Mouse (Mus musculus): ENCODE data around the gene Nthl1. TPM values are rescaled to one million over a fixed set of nuclear protein-coding genes. Genes with fewer than 3 reads are reported as not detected.
A peak's percentile ranks its signal among the peaks of the same experiment; 100 is the strongest.
"Not testable (repeated sequence)": the region's sequence is repeated elsewhere in the genome, so short reads cannot be mapped to it uniquely, and the experiment has no call there.

Nthl1 gene
- polyA plus RNA-seq, 1 experiment from 2014 or later = 24.2 TPM

DNA sequence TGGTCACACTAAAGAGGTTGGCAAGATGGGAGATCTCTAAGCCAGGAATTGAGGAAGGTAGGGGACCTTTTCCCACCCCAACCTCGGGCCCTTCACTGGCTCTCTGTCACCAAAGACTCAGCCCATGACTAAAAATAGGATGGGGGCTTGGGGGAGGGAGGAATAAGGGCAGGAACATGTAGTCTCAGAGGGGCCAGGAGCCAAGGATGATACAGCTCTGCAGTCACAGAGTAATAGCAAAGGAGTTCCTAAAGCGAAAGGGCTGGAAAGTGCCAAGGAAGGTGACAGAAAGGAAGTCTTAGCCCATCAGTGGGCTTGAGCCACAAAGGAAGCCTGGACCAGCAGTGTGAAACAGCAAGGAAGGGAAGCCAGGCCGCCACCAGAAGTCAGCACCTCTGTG, 19.4 kb downstream of the Nthl1 start:
- H3K27me3 ChIP-seq = peaks cover 13% of the 10 kb centered on the region
- no peak for ATAC-seq (ENCODE audit: insufficient number of reproducible peaks, insufficient read depth, low FRiP score, low TSS enrichment, low read depth)

DNA sequence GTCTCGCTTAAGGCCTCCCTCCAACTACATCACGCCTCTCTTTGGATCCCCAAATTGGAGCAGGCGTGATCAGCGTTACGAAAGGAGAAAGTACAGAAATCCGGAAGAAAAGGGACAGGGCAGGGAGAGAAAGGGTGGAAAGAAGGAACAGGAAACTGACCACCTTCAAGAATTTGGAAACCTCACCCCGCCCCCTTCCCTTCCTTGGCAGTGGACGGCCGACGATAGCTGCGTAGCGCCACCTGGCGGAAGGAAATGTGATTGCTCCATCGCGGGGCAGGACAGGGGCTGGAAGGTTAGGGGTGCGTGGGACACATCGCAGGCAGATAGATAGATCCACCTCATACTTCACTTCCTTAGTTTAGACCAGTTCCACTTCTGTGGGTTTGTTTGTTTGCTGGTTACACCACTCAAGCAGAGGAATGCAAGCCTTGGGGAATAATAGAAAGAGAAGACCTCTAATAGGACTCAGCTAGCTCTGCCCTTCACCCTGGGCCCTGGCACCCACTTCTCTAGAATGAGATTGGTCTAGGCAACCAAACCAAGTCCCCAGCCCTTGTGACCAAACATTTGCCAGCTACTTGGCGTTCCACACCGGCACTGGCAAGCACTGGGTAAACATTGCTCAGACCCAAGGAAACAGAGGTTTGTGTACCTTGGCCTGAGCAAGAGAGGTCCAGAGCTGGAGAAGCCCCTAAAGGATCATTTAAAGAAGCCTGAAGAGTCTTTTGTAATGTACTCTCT, 21.7 kb downstream of the Nthl1 start:
- Histone ChIP-seq H3K9ac (peak overlapping the region; percentile 37; the same call in 1 of the 2 replicates), H3K27me3 (peaks cover 37% of the 10 kb centered on the region), H3K27ac (0 out of 2 replicates have a peak overlapping the region, but pooled peaks have one; percentile 23)

More for the DNA sequence above, 19.4 kb downstream of the Nthl1 start:
- Histone ChIP-seq H3K4me3 (no peak overlapping the region), H3K27ac (no peak overlapping the region), H3K4me2 (no peak overlapping the region), H3K4me1 (peaks cover 25% of the 10 kb centered on the region), H3K36me3 (peaks cover 7% of the 10 kb centered on the region), H3K9ac (no peak overlapping the region), H3K9me3 (no peaks in the 10 kb centered on the region)
- 80% methylated on average over 3 of the region's 3 CpGs for WGBS

DNA sequence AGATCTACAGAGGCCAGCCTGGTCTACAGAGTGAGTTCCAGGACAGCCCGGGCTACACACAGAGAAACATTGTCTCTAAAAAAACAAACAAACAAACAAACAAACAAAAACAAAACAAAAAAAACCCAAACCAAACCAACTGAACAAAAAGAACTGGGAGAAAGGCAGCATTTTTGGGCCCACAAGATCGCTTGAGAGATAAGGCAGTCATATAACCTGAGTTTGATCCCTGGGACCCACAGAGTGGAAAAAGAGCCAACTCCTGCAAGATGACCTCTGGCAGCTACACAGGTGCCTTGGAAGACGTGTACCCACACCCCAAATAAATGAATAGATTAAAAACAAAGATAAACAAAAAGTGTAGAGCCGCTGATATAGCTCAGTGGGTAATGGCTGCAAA, 22.5 kb downstream of the Nthl1 start:
- no peaks in the 10 kb centered on the region for H3K9me3 ChIP-seq
- H3K4me1 ChIP-seq = peaks cover 20% of the 10 kb centered on the region
- H3K36me3 ChIP-seq = no peaks in the 10 kb centered on the region
- 67% methylated on average over 4 of the region's 4 CpGs for WGBS
- H3K4me2 ChIP-seq = no peak overlapping the region
- no peak overlapping the region for H3K9ac ChIP-seq
- no peak for ATAC-seq (ENCODE audit: insufficient number of reproducible peaks, insufficient read depth, low FRiP score, low TSS enrichment, low read depth)
- no peak overlapping the region for H3K27ac ChIP-seq
- H3K4me3 ChIP-seq = no peak overlapping the region
- H3K27me3 ChIP-seq = peaks cover 45% of the 10 kb centered on the region

More for the DNA sequence above, 21.7 kb downstream of the Nthl1 start:
- Histone ChIP-seq H3K9me3 (no peaks in the 10 kb centered on the region), H3K4me2 (peak overlapping the region; percentile 59), H3K4me1 (peaks cover 25% of the 10 kb centered on the region), H3K4me3 (peak overlapping the region; percentile 36), H3K36me3 (no peaks in the 10 kb centered on the region)
- 5% methylated on average over 19 of the region's 19 CpGs for WGBS
- ATAC-seq (ENCODE audit: insufficient number of reproducible peaks, insufficient read depth, low FRiP score, low TSS enrichment, low read depth) = no peak

DNA sequence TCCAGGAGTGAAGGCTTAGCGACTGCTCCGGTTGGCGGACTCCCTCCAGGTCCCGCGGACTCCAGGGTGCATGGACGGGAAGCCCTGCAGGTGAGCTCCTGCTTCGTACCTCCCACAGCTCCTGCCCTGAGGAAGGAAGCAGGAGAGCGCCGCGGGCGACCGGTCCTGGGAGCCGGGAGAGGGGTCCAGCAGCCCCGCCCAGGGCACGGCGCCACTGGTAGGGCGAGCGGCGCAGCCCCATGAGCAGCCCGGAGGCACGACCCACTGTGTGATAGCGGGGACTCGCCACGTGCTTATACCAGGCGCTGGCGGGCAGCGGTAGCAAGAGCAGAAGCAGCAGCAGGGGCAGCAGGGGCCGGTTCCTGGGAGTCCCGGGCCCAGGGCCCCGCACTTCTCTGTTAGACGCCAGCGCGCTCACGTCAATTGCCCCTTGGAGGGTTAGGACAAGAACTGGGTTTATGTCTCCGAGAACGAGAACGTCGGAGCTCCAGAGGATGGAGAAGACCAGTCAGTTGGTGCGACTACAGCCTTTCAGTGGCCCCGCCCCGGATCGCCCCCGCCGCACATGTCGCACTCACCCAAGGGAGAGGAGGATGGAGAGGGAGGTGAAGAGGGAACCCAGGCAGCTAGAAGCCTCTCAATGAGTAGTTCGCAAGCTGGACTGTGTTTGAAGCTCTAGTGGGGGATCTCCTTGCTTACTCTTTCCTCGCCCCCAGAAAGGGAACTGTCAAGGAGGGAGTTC, 25.7 kb downstream of the Nthl1 start, which contains the start of gene Npw:
TSS of gene Npw (minus strand) at position 441 of the 742 bp plus-strand sequence.
- H3K9me3 ChIP-seq = no peaks in the 10 kb centered on the region
- 0 out of 2 replicates have a peak, but pooled peaks have one; percentile 40 for ATAC-seq (ENCODE audit: insufficient number of reproducible peaks, insufficient read depth, low FRiP score, low TSS enrichment, low read depth)
- peaks cover 14% of the 10 kb centered on the region for H3K4me1 ChIP-seq
- no peaks in the 10 kb centered on the region for H3K36me3 ChIP-seq
- H3K9ac ChIP-seq = peak within 1 kb of the TSS; percentile 75
- H3K4me2 ChIP-seq = peak within 1 kb of the TSS; percentile 95
- 2% methylated on average over 47 of the region's 47 CpGs for WGBS
- peak within 1 kb of the TSS; percentile 51 for H3K4me3 ChIP-seq
- no peak within 1 kb of the TSS for H3K27ac ChIP-seq
- peaks cover 54% of the 10 kb centered on the region for H3K27me3 ChIP-seq

DNA sequence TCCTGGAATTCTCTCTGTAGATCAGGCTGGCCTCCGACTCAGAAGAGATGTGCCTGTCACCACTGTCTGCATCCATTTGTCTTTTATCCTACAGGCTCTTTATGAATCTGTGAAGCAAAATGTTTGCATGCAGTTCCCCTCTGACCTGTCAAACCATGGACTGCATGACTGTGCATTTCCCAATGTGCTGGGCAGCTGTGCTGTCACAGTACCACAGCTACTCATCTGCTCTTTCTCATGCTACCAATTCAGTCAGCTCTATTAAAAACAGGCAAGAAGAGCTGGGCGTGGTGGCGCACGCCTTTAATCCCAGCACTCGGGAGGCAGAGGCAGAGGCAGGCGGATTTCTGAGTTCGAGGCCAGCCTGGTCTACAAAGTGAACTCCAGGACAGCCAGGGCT, 34.5 kb downstream of the Nthl1 start:
- not testable (repeated sequence) for H3K9me3 ChIP-seq; H3K9ac ChIP-seq; H3K27ac ChIP-seq; H3K4me2 ChIP-seq; H3K36me3 ChIP-seq; H3K4me3 ChIP-seq; H3K27me3 ChIP-seq; ATAC-seq (ENCODE audit: insufficient number of reproducible peaks, insufficient read depth, low FRiP score, low TSS enrichment, low read depth)
- H3K4me1 ChIP-seq = peaks cover 23% of the 10 kb centered on the region
- 62% methylated on average over 7 of the region's 7 CpGs for WGBS

DNA sequence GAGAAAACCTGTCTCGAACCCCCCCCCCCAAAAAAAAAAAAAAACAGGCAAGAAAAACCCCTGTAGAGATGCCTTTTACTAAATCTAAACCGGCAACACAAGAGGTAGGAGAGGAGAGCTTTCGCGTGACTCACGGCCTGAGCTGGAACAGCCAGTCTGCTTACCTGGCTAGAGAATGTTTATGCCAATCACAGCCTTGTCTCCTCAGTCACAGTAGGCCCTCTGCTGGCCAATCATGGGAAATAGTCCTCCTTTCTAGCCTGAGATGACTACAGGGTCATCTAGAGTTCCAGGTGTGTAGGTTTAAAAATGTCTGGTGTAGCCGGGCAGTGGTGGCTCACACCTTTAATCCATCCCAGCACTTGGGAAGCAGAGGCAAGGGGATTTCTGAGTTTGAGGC, 34.9 kb downstream of the Nthl1 start:
- Histone ChIP-seq H3K4me2 (no peak overlapping the region), H3K4me3 (no peak overlapping the region), H3K27me3 (no peaks in the 10 kb centered on the region), H3K4me1 (peaks cover 27% of the 10 kb centered on the region), H3K27ac (no peak overlapping the region), H3K9ac (no peak overlapping the region), H3K36me3 (no peaks in the 10 kb centered on the region), H3K9me3 (no peaks in the 10 kb centered on the region)
- WGBS = 26% methylated on average over 6 of the region's 6 CpGs
- no peak for ATAC-seq (ENCODE audit: insufficient number of reproducible peaks, insufficient read depth, low FRiP score, low TSS enrichment, low read depth)

DNA sequence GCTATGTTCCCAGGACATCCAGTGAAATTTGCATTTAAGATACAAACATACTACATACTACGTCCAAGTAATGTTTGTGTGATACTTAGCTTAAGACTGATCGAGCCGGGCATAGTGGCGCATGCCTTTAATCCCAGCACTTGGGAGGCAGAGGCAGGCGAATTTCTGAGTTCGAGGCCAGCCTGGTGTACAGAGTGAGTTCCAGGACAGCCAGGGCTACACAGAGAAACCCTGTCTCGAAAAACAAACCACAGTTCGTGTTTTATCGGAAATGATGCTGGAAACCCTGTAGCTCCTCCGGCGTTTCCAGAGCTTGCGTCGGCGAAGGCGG, 36.7 kb downstream of the Nthl1 start:
- Histone ChIP-seq H3K4me1 (peaks cover 30% of the 10 kb centered on the region), H3K4me2 (peak overlapping the region; percentile 84), H3K4me3 (peak overlapping the region; percentile 98), H3K9ac (peak overlapping the region; percentile 99), H3K27ac (peak overlapping the region; percentile 81)
- WGBS = 9% methylated on average over 15 of the region's 15 CpGs
- not testable (repeated sequence) for H3K27me3 ChIP-seq, H3K9me3 ChIP-seq, H3K36me3 ChIP-seq
- peak; percentile 1; the same call in 1 of the 2 replicates for ATAC-seq (ENCODE audit: insufficient number of reproducible peaks, insufficient read depth, low FRiP score, low TSS enrichment, low read depth)

DNA sequence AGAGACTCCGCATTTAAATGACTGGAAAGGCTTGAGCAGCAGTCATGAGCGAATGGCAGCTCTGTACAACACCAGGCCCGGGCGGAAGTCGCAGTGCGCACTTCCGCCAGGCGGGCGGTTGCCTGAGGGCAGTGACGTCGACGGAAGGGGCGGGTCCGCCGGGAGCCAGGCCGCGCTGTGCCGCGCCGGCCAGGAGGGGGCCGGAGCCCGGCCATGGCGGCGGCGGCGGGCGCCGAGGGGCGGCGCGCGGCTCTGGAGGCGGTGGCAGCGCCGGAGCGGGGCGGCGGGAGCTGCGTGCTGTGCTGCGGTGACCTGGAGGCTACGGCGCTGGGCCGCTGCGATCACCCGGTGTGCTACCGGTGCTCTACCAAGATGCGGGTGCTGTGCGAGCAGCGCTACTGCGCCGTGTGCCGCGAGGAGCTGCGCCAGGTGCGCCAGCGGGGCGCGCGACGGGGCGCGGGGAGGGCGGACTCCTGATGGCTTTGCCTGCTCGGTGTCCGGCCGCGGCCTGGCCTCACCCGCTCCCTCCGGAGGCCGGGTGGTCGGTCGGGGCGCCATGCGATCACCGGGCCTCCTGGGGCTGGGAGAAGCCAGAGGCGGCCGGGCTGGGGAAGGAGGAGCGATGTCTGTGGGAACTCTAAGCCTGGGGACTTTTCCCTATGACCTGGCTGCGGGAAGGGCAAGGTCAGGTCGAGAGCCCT, 37.2 kb downstream of the Nthl1 start, which contains the start of gene Zfp598:
TSS of gene Zfp598 (plus strand) at position 143 of the 701 bp plus-strand sequence.
- Histone ChIP-seq H3K9ac (peak within 1 kb of the TSS; percentile 99), H3K9me3 (no peaks in the 10 kb centered on the region), H3K4me2 (peak within 1 kb of the TSS; percentile 84), H3K27ac (peak within 1 kb of the TSS; percentile 81), H3K36me3 (0 out of 2 replicates have a peak, but pooled peaks cover 5% of the 10 kb centered on the region), H3K4me1 (peaks cover 34% of the 10 kb centered on the region), H3K4me3 (peak within 1 kb of the TSS; percentile 98), H3K27me3 (no peaks in the 10 kb centered on the region)
- peak; percentile 96 for ATAC-seq (ENCODE audit: insufficient number of reproducible peaks, insufficient read depth, low FRiP score, low TSS enrichment, low read depth)
- WGBS = under 1% methylated on average over 79 of the region's 80 CpGs

DNA sequence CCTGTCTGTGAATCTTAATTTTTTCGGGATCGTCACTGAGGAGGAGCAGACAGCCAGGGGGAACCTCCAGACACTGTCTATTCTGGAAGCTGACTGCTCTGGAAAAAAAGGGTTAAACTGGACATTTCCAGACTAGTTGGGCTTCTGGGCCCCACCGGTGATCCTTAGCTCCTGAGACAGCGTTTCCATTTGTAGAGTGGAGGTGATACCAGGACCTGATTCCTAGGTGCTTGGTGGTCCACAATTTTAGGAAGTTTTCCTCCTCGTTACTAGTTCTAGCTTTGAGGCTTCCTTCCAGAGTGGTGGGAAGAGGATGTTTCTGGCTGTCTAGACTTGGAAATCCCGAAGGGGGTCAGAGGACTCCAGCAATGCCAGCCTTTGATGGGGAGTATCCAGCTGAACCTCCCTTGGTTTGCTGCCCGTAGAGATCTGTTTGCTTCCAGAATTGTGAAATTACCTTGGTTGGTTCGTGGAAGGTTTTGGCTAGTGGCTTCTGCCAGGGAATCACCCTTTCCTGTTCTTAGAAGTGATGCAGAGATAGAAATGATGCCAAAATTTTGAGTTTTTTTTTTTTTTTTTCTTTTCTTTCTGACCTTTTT, 37.9 kb downstream of the Nthl1 start:
- Histone ChIP-seq H3K4me2 (peak overlapping the region; percentile 84), H3K27me3 (no peaks in the 10 kb centered on the region), H3K4me1 (peaks cover 34% of the 10 kb centered on the region), H3K9ac (peak overlapping the region; percentile 99), H3K36me3 (0 out of 2 replicates have a peak, but pooled peaks cover 5% of the 10 kb centered on the region), H3K9me3 (no peaks in the 10 kb centered on the region), H3K4me3 (peak overlapping the region; percentile 98), H3K27ac (peak overlapping the region; percentile 81)
- 10% methylated on average over 8 of the region's 8 CpGs for WGBS
- ATAC-seq (ENCODE audit: insufficient number of reproducible peaks, insufficient read depth, low FRiP score, low TSS enrichment, low read depth) = no peak

DNA sequence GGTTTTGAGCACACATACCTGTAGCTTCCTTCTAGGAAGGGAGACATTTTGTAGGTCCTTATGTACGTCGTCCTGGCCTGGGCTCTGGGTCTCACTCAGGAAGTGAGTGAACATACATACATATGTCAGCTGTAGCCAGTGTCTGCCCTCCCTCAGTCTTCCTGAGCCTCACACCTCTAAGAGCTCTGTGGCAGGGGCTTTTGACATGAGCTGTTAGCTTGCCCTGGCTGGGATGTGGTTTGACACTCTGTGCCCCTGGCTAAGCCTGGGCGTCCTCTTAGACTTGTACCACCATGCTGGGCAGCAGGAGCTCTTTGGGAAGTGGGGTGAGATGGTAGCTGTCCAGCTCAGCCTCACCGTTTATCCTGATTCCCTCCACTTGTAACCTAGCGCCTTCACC, 38.9 kb downstream of the Nthl1 start:
- Histone ChIP-seq H3K4me2 (peak overlapping the region; percentile 84), H3K9ac (peak overlapping the region; percentile 99), H3K27ac (no peak overlapping the region), H3K4me1 (peaks cover 34% of the 10 kb centered on the region), H3K27me3 (no peaks in the 10 kb centered on the region), H3K36me3 (peaks cover 5% of the 10 kb centered on the region; the same call in 1 of the 2 replicates), H3K4me3 (peak overlapping the region; percentile 98), H3K9me3 (no peaks in the 10 kb centered on the region)
- ATAC-seq (ENCODE audit: insufficient number of reproducible peaks, insufficient read depth, low FRiP score, low TSS enrichment, low read depth) = no peak
- 65% methylated on average over 5 of the region's 5 CpGs for WGBS

DNA sequence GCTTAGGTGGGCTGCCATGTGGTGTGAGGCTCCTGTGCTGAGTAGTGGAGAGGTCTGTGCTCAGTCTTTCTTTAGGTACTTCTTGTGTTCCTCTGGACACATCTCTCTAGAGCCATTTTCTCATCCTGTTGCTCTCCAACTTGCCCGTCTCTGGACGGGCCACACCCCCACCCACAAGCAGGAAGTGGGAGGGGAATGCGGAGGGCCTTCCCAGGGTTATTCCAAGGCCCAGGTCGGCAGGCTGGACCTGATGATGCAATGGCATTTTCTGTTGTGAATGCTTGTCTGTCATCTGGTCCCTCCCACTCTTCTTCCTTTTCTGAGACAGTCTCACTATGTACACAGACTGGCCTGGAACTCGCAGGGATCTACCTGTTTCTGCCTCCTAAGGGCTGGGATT, 39.7 kb downstream of the Nthl1 start:
- Histone ChIP-seq H3K27me3 (no peaks in the 10 kb centered on the region), H3K4me3 (no peak overlapping the region), H3K27ac (no peak overlapping the region), H3K36me3 (peaks cover 12% of the 10 kb centered on the region), H3K9me3 (no peaks in the 10 kb centered on the region), H3K4me2 (peak overlapping the region; percentile 84), H3K9ac (no peak overlapping the region), H3K4me1 (peaks cover 34% of the 10 kb centered on the region)
- WGBS = 19% methylated on average over 5 of the region's 5 CpGs
- no peak for ATAC-seq (ENCODE audit: insufficient number of reproducible peaks, insufficient read depth, low FRiP score, low TSS enrichment, low read depth)

Data from embryonic facial prominence, embryonic 13.5 days (tissue).